Mouse (Mus musculus): ENCODE results near the gene Pde10a. TPM values are rescaled to one million over a fixed set of nuclear protein-coding genes. Genes with fewer than 3 reads are reported as not detected.

Pde10a gene
- total RNA-seq, 2 experiments from 2014 or later = 4.0 to 6.0 TPM

DNA sequence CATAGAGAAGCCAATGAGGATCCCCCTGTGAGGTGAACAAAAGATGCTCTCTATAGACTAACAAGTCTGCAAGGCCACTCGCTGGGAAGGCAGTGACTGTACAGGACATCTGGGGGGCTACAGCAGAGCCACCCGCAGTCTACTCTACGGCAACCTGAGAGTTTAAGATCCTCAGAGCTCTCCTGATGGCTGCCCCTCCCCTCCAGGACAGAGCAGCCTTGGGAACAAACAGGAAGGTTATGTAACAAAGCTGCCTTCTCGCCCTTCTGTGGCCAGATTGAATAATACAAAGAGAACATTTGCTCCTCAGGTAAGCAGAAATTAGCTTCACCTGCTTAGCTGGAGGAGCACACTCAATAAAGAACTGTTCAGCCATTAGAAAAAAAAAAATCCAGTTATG, 7.4 kb downstream of the Pde10a start:
- DNase-seq = no peak
- intact Hi-C loops (cut with DNase I) = no loop called here
- Histone ChIP-seq H3K27ac (no peak overlapping the region), H3K4me3 (no peak overlapping the region)
- no peak for TF ChIP-seq CTCF (IDR thresholded peaks at IDR 0.05)

DNA sequence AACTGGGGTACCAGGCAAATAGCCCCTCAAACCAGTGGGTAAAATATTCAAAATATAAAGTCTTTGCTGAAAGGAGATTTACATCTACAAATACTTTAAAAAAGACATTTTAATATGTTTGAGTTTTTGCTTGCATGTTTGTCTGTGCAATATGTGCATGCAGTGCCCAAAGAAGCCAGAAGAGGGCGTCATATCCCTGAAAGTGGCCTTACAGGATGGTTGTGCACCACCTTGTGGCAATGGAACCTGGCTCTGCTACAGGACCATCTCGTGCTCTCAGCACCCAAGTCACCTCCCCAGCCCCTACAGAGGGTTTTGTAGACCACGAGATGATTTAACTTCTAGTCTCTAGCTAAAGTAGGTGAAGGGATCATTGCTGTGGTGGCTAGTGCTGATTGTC, 8.7 kb downstream of the Pde10a start:
- intact Hi-C loops (cut with DNase I) = no loop called here
- DNase-seq = no peak
- H3K27ac ChIP-seq = no peak overlapping the region
- TF ChIP-seq CTCF (IDR thresholded peaks at IDR 0.05) = peak; percentile 35
- no peak overlapping the region for H3K4me3 ChIP-seq

DNA sequence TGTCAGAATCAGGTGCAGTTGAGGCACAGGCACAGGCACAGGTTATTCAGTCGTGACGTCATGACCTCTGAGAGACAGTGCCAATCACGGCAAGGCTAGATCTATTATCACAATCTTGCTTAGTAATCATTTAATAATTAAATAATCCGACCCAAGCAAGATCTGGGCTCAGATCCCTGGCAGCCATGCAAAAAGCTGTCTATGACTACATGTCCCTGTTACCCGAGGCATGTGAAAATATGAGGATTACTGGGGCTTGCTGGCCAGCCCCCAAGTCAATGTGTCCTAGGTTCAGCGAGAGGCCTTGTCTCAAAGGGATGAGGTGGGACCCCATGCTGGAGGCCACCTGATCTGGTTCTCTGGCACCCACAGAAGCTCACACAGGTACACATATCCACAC, 11.3 kb downstream of the Pde10a start:
- DNase-seq = no peak
- intact Hi-C loops (cut with DNase I) = loop anchor here (5.0 kb wide), 1 partner anchor 56 kb away; no protein-coding TSS in a partner anchor
- no peak overlapping the region for H3K27ac ChIP-seq
- no peak overlapping the region for H3K4me3 ChIP-seq
- TF ChIP-seq CTCF (IDR thresholded peaks at IDR 0.05) = no peak

DNA sequence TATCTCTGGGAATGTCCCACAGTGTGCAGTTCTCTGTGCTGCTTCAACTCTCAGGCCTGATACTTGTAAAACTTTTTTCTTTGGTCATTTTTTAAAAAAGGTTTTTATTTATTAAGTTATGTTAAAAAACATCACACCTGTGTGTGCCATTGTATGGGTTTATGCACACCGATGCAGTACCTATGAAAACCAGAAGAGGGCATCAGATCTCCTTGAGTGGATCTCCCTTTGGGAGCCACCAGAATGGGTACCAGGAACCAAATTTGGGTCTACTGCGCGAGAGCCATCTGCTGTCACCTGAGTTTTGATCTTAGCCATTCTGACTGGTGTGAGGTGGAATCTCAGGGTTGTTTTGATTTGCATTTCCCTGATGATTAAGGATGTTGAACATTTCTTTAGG, 12.9 kb downstream of the Pde10a start:
- TF ChIP-seq CTCF (IDR thresholded peaks at IDR 0.05) = peak; percentile 53
- H3K4me3 ChIP-seq = no peak overlapping the region
- DNase-seq = no peak
- intact Hi-C loops (cut with DNase I) = loop anchor here (5.0 kb wide), 1 partner anchor 54 kb away; no protein-coding TSS in a partner anchor
- no peak overlapping the region for H3K27ac ChIP-seq

DNA sequence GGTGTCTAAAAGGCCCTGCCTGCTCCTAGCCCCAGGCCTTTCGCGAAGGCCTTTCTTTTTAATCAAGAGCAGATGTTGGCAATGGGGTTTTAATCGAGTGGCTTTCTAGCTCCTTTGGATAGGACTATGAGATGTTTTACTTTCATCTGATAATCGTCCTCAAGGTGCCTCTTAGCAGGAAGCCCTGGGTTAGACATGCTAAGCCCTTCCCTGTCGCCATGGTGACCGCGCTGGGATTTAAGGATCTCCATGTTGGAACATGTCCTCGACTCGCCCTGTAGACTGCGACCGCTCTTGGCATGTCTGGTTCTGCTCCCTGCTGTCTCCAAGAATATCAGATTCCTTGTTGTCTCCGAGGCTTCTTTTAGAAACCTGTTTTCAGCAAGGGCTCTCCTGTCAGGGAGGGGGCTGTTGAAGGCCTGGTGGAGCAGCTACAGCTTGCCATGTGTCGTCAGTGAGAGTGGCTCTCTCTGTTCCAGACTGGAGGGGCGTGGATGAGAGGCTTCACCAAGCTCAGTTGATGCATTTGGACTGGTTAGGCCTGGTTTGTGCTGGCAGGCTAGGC, 16.9 kb downstream of the Pde10a start:
- no peak for TF ChIP-seq CTCF (IDR thresholded peaks at IDR 0.05)
- H3K4me3 ChIP-seq = no peak overlapping the region
- intact Hi-C loops (cut with DNase I) = no loop called here
- H3K27ac ChIP-seq = peak overlapping the region; percentile 57
- peak; percentile 45 for DNase-seq

DNA sequence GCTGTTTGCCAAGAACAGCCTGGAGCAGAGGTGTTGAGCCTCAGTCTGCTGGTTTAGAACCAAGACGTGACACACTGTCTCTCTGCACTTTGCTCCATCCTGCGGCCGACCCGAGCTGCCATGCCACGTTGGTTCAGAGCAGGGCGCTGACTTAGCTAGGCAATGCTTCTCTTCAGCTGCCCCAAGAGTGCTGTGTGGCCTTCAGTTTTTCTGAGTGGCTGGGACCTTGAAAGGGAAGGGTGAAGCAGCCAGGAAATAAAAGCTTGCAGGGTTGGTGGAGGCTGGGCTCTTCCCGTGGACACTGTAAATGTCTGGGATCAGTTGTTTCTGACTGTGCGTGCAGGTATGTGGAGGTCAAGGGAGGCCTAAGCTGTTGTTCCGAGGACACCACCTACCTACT, 21.2 kb downstream of the Pde10a start:
- H3K4me3 ChIP-seq = no peak overlapping the region
- no peak overlapping the region for H3K27ac ChIP-seq
- no peak for TF ChIP-seq CTCF (IDR thresholded peaks at IDR 0.05)
- no peak for DNase-seq
- intact Hi-C loops (cut with DNase I) = no loop called here

DNA sequence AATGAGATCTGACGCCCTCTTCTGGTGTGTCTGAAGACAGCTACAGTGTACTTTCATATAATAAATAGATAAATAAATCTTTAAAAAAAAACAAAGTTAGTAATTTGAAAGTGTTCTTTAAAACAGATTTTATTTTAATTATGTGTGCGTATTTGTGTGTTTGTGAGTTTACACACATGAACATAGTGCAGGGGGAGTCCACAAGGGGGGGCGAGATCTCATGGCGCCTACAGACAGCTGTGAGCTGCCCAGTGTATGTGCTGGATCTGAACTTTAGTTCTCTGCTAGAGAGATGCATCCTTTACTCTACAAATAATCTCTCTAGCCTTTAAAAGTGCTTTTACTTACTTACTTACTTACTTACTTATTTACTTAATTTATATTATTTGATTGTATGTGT, 23.6 kb downstream of the Pde10a start:
- H3K27ac ChIP-seq = no peak overlapping the region
- TF ChIP-seq CTCF (IDR thresholded peaks at IDR 0.05) = peak; percentile 33; the same call in 1 of the 2 replicates
- no peak for DNase-seq
- no peak overlapping the region for H3K4me3 ChIP-seq
- intact Hi-C loops (cut with DNase I) = no loop called here

DNA sequence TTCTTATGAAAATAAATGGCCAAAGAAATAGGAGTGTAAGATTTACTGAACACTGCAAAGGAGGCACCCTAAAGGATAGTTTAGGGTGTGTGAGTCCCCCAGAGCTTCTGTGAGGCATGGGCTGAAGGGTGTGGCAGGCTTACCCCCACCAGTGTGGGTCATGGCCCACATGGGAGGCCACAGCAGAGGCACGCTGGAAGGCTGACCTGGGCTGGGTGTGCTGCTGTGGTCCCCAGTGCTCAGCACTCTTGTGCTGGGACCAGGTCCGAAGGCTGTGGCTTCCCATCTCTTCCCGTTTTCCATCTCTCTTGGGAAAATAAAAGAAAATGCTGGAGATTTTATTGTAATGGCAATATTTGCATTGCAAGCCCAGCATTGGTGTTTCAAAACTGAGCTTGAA, 26.5 kb downstream of the Pde10a start:
- Histone ChIP-seq H3K4me3 (no peak overlapping the region), H3K27ac (no peak overlapping the region)
- DNase-seq = no peak
- no peak for TF ChIP-seq CTCF (IDR thresholded peaks at IDR 0.05)
- intact Hi-C loops (cut with DNase I) = no loop called here

DNA sequence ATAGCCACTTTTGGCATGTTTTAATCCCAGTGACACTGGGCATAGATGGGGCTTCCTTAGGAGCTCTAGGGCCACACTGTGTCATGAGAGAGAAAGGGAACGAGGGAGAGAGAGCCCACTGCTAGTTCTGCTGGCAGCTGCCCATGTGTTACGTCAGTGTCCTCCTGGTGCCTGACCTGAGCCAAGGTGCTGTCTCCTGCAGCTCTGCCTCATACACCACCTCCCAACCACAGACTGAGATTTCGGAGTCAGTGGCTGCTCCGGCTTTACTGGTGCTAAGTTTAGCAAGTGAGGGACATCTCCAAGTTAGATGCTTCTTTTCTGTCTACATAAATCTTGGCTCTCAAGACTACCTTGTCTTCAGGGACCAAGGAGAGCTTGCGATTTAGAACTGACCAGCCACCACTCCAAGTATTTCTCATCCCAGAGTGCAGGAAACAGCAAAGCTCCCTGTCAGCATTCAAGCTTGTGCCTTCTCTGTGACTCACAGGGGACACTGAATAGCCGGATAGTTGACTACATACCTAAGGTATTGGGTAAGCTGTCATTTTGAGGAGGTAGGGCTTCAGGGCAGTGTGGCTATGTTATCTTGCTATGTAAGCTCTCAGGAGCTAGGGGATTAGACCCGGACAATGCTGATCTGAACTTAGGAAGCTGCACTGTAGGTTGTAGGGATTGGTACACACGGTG, 27.3 kb downstream of the Pde10a start:
- intact Hi-C loops (cut with DNase I) = no loop called here
- Histone ChIP-seq H3K27ac (peak overlapping the region; percentile 76), H3K4me3 (peak overlapping the region; percentile 15)
- TF ChIP-seq CTCF (IDR thresholded peaks at IDR 0.05) = no peak
- peak; percentile 50 for DNase-seq

DNA sequence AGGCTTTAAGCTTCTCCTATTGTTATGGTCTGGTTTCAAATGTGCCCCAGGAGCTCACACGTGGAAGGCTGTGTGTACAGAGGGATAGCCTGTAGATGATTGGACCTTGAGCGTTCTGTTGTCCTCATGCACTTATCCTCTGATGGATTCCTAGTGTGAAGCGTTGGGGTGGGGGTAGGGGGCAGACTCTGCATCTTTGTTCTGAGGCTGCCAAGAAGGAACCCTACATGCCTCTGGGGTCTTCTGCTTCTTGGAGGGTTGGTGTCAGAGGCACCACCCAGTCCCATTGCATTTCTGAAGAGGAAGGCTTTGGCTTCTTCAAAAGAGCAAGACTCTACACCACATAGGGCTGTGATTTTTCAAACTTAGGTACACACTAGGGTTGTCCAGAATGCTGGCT, 28.4 kb downstream of the Pde10a start:
- H3K4me3 ChIP-seq = no peak overlapping the region
- no peak overlapping the region for H3K27ac ChIP-seq
- intact Hi-C loops (cut with DNase I) = no loop called here
- DNase-seq = no peak
- TF ChIP-seq CTCF (IDR thresholded peaks at IDR 0.05) = no peak

DNA sequence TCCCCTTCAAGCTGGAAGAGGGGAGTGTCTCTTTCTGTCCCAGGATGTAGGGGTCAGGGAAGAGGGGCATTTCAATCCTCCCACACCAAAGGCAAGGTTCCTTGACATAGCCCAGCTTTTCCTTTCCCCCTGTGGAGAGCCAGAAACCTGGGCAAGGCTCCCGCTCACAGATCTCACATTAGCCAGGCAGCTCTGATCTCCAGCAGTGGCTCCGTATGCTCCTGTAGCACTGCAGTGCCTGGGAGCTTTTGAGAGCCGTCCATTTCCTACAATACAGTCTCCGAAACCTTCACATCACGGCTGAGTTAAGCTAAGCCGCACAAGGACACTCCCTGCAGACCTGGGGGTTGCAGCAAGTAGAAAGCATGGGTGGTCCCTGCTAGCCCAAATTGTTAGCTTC, 29.0 kb downstream of the Pde10a start:
- no peak overlapping the region for H3K4me3 ChIP-seq
- TF ChIP-seq CTCF (IDR thresholded peaks at IDR 0.05) = no peak
- intact Hi-C loops (cut with DNase I) = no loop called here
- no peak overlapping the region for H3K27ac ChIP-seq
- DNase-seq = no peak

DNA sequence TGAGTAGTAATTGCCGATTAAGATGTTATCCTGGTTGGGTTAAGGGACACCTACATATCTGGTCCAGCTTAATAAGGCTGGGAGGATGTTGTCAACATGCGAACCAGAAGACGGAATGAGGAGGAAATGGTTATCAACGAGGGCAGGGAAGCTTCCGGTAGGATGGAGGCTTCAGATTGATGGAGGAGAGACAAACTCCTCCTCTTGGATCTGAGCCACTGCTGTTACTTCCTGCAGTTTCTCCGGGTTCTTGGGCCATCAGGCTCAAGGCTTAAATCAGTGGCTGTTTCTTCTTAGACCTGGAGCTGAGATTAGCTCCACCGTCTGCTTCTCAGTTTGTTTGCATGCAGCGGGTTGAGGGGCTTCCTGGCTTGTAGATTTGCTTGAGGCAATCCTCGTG, 30.6 kb downstream of the Pde10a start:
- no peak for TF ChIP-seq CTCF (IDR thresholded peaks at IDR 0.05)
- H3K4me3 ChIP-seq = no peak overlapping the region
- intact Hi-C loops (cut with DNase I) = no loop called here
- no peak for DNase-seq
- no peak overlapping the region for H3K27ac ChIP-seq

DNA sequence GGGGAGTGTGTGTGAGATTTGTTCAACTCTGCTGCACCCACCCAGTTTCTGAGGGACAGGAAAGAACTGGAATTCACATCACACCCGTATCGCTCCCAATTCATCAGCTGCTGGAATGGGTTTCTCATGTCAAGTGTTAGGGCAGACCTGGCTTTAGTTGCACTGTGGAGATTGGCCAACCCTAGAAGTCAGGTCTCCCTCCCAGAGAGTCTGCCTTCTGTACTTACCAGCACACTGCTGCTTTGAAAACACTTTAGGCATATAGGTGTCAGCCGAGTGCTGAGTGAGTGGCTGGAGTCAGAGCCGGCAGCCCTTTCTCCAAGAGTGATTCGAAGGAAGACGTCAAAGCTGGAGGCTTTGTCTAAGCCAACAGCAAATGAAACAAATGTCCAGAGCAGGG, 31.1 kb downstream of the Pde10a start:
- no peak for TF ChIP-seq CTCF (IDR thresholded peaks at IDR 0.05)
- DNase-seq = no peak
- intact Hi-C loops (cut with DNase I) = no loop called here
- H3K27ac ChIP-seq = no peak overlapping the region
- no peak overlapping the region for H3K4me3 ChIP-seq

DNA sequence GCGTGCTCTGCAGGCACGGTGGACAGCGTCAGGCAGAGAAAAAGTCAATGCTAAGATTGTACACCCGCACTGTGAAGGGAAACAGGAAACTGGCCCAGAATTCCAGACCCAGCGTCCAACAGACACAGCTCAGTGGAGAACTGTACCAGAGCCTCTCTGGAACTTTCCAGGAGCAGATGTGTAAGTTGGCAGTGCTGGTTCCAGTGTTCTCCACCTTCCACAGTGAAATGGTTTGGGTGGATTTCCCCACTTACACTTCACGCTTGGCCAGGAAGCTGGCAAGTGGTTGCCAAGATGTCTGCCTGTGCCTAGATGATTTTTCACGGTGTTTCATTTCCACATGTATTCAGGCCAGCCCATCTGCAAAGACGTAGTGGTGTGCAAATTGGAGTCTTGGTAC, 32.8 kb downstream of the Pde10a start:
- TF ChIP-seq CTCF (IDR thresholded peaks at IDR 0.05) = no peak
- intact Hi-C loops (cut with DNase I) = no loop called here
- DNase-seq = no peak
- Histone ChIP-seq H3K27ac (no peak overlapping the region), H3K4me3 (no peak overlapping the region)

Data from gastrocnemius, adult 2 months (tissue).